Mouse (Mus musculus) midbrain, postnatal 0 days (tissue): ENCODE results near the gene Rab8a. TPM values are rescaled to one million over a fixed set of nuclear protein-coding genes. Genes with fewer than 3 reads are reported as not detected.

Experiments
- ATAC-seq: fragments of 200-750 bp; cut with Nextera tagmentation; 2 replicates; pipeline ENCODE4 v1.8.0; 2017; ENCODE audit warnings: moderate number of reproducible peaks, mild to moderate bottlenecking, moderate TSS enrichment, moderate library complexity; ENCODE audit not compliant: low FRiP score
- DNase-seq: peaks from one replicate; pipeline ENCODE4 v3.0.0-alpha.2; 2015; ENCODE audit warnings: low spot score
- H3K27ac ChIP-seq: fragments of 300-500 bp; sonication (generic); 2 replicates; pipeline ENCODE4 v1.5.1; 2014; ENCODE audit warnings: low read depth, mild to moderate bottlenecking, low read length, mixed read lengths
- H3K27me3 ChIP-seq: fragments of 300-500 bp; sonication (generic); 2 replicates; pipeline ENCODE4 v1.6.1; 2014; ENCODE audit warnings: low read length, control low read depth, mixed read lengths; ENCODE audit not compliant: insufficient read depth
- H3K36me3 ChIP-seq: fragments of 300-500 bp; sonication (generic); 2 replicates; pipeline ENCODE4 v1.6.1; 2014; ENCODE audit warnings: low read length, control low read depth, mixed read lengths; ENCODE audit not compliant: insufficient read depth
- H3K4me1 ChIP-seq: fragments of 300-500 bp; sonication (generic); 2 replicates; pipeline ENCODE4 v1.6.1; 2014; ENCODE audit warnings: mild to moderate bottlenecking, control low read depth, antibody characterized with exemption, low read length, mixed read lengths; ENCODE audit not compliant: insufficient read depth
- H3K4me2 ChIP-seq: fragments of 300-500 bp; sonication (generic); 2 replicates; pipeline ENCODE4 v1.6.1; 2014; ENCODE audit warnings: low read depth, mild to moderate bottlenecking, low read length, mixed read lengths; ENCODE audit not compliant: poor library complexity, severe bottlenecking
- H3K4me3 ChIP-seq: fragments of 300-500 bp; sonication (generic); 2 replicates; pipeline ENCODE4 v1.5.1; 2014; ENCODE audit warnings: low read depth, mild to moderate bottlenecking, low read length, moderate library complexity
- H3K9ac ChIP-seq: fragments of 300-500 bp; sonication (generic); replicated peaks from 2 replicates; pipeline ENCODE4 v1.6.1; 2014; ENCODE audit warnings: mild to moderate bottlenecking, low read length, moderate library complexity, mixed read lengths; ENCODE audit not compliant: poor library complexity, severe bottlenecking
- H3K9me3 ChIP-seq: fragments of 300-500 bp; sonication (generic); 2 replicates; pipeline ENCODE4 v1.6.1; 2016; ENCODE audit warnings: low read length, control low read depth
- CTCF ChIP-seq: IDR thresholded peaks from 2 replicates; pipeline ENCODE4 v1.5.1; 2016; ENCODE audit warnings: antibody characterized with exemption, mild to moderate bottlenecking
- WGBS: fragments of 180-500 bp; shearing (Covaris S2); extraction: QIAGEN DNeasy Blood & Tissue Kit; methylation state at CpG from one replicate; pipeline ENCODE4 v1.1.7; 2014; 5-methylcytosine and 5-hydroxymethylcytosine counted together
- polyA plus RNA-seq: library from polyadenylated mRNA; unstranded; fragments of >200 nt; fragmentation: Nextera tagmentation; extraction: Ambion mirVana; gene quantifications from 2 replicates; pipeline ENCODE4 v1.2.1, GENCODE M21; 2015
- total RNA-seq: library from RNA; depleted of rRNA; stranded (reverse); fragments of >200 nt; gene quantifications from 2 replicates; pipeline ENCODE4 v1.2.3, GENCODE M21; 2014

Gene Rab8a
- total and polyA plus RNA-seq, 2 experiments from 2014 or later = 43.0 to 66.9 TPM

GRCm38 (mm10) chr8:72127834-72128233 is 33.2 kb upstream of the Rab8a start:
- ATAC-seq (no peak), DNase-seq (no peak)
- no peaks in the 10 kb centered on the region for H3K36me3 ChIP-seq
- no peaks in the 10 kb centered on the region for H3K9me3 ChIP-seq
- no peak for TF ChIP-seq CTCF
- H3K4me3 ChIP-seq = no peak overlapping the region
- no peak overlapping the region for H3K9ac ChIP-seq
- 68% methylated on average over 1 of the region's 1 CpGs for WGBS
- no peaks in the 10 kb centered on the region for H3K4me1 ChIP-seq
- no peaks in the 10 kb centered on the region for H3K27me3 ChIP-seq
- no peak overlapping the region for H3K4me2 ChIP-seq
- no peak overlapping the region for H3K27ac ChIP-seq

GRCm38 (mm10) chr8:72131251-72131650 is 29.7 kb upstream of the Rab8a start:
- Histone ChIP-seq H3K27me3 (no peaks in the 10 kb centered on the region), H3K9me3 (no peaks in the 10 kb centered on the region), H3K4me2 (no peak overlapping the region), H3K4me1 (0 out of 2 replicates have a peak, but pooled peaks cover 2% of the 10 kb centered on the region), H3K4me3 (no peak overlapping the region), H3K36me3 (no peaks in the 10 kb centered on the region), H3K9ac (no peak overlapping the region), H3K27ac (no peak overlapping the region)
- DNase-seq (no peak), ATAC-seq (no peak)
- WGBS = 72% methylated on average over 2 of the region's 2 CpGs
- no peak for TF ChIP-seq CTCF

GRCm38 (mm10) chr8:72131901-72132300 is 29.1 kb upstream of the Rab8a start:
- Histone ChIP-seq H3K4me1 (0 out of 2 replicates have a peak, but pooled peaks cover 5% of the 10 kb centered on the region), H3K27me3 (no peaks in the 10 kb centered on the region), H3K36me3 (no peaks in the 10 kb centered on the region), H3K4me2 (no peak overlapping the region), H3K9ac (no peak overlapping the region), H3K4me3 (no peak overlapping the region), H3K27ac (no peak overlapping the region), H3K9me3 (no peaks in the 10 kb centered on the region)
- DNase-seq (no peak), ATAC-seq (no peak)
- WGBS = 81% methylated on average over 2 of the region's 2 CpGs
- no peak for TF ChIP-seq CTCF

- no peak for ATAC-seq
- WGBS = 94% methylated on average over 1 of the region's 1 CpGs
- TF ChIP-seq CTCF = no peak
Measured at GRCm38 (mm10) chr8:72132417-72132816, 28.6 kb upstream of the Rab8a start.

GRCm38 (mm10) chr8:72132891-72133290 is 28.1 kb upstream of the Rab8a start:
- WGBS = 83% methylated on average over 1 of the region's 1 CpGs
- no peak for ATAC-seq

More at GRCm38 (mm10) chr8:72132417-72132816, 28.6 kb upstream of the Rab8a start:
- Histone ChIP-seq H3K9me3 (no peaks in the 10 kb centered on the region), H3K27me3 (no peaks in the 10 kb centered on the region), H3K36me3 (no peaks in the 10 kb centered on the region), H3K4me3 (no peak overlapping the region), H3K4me1 (0 out of 2 replicates have a peak, but pooled peaks cover 5% of the 10 kb centered on the region), H3K9ac (no peak overlapping the region), H3K27ac (no peak overlapping the region), H3K4me2 (no peak overlapping the region)
- no peak for DNase-seq

GRCm38 (mm10) chr8:72133507-72133906 is 27.5 kb upstream of the Rab8a start:
- H3K4me3 ChIP-seq = no peak overlapping the region
- H3K9me3 ChIP-seq = no peaks in the 10 kb centered on the region
- WGBS = 67% methylated on average over 1 of the region's 1 CpGs
- no peaks in the 10 kb centered on the region for H3K27me3 ChIP-seq
- H3K27ac ChIP-seq = no peak overlapping the region
- TF ChIP-seq CTCF = no peak
- 0 out of 2 replicates have a peak, but pooled peaks cover 5% of the 10 kb centered on the region for H3K4me1 ChIP-seq
- ATAC-seq (no peak), DNase-seq (no peak)
- H3K9ac ChIP-seq = no peak overlapping the region
- no peaks in the 10 kb centered on the region for H3K36me3 ChIP-seq
- no peak overlapping the region for H3K4me2 ChIP-seq

More at GRCm38 (mm10) chr8:72132891-72133290, 28.1 kb upstream of the Rab8a start:
- no peak overlapping the region for H3K27ac ChIP-seq
- H3K9ac ChIP-seq = no peak overlapping the region
- no peaks in the 10 kb centered on the region for H3K9me3 ChIP-seq
- no peak overlapping the region for H3K4me3 ChIP-seq
- no peak for TF ChIP-seq CTCF
- H3K4me2 ChIP-seq = no peak overlapping the region
- no peaks in the 10 kb centered on the region for H3K27me3 ChIP-seq
- DNase-seq = no peak
- no peaks in the 10 kb centered on the region for H3K36me3 ChIP-seq
- H3K4me1 ChIP-seq = 0 out of 2 replicates have a peak, but pooled peaks cover 5% of the 10 kb centered on the region
